Mouse (Mus musculus): Measurements from ENCODE around the gene Ntn3.

The Ntn3 gene

DNA sequence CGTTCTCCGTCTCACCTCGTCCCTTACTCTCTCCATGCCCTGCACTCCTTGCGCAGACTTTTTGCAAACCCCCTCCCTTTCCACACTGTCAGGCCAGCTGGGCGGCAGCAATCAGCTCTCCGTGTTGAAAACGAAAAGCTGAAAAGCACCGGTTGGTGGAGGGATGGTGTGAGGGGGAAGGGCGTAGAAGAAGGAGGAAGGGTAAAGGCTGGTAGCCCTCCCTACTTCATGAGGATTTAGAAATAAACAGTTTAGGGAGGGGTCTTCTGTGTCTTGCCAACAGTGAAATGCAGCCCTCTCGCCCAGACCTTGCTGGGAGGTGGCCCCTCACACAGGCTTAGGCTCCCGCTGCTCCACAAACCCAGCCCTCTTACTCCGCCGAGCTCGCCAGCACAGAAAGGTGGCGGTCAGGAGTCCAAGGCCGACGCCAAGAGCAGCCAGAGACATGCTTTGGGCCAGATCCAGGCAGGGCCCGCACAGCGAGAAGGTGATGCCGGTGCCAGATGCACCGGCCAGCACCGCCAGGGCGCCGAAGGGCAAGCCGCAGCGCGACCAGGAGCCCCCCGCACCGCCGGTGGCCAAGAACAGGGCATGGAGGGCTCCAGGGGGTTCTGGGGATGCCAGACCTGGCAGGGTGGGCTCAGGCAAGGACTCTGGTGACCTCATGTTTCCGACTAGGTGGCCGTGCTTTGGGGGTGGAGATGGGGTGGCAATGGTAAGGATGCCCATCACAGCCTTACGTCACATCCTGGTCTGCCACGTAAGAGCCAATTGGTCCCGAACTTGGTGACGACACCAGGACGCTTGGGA is 2.5 kb upstream of the Ntn3 start:
- peak; percentile 77 for DNase-seq (ENCODE audit: low spot score)

GRCm38 (mm10) chr17:24210591-24210990 is 1.3 kb upstream of the Ntn3 start:
- DNase-seq (ENCODE audit: low spot score), result no peak

DNA sequence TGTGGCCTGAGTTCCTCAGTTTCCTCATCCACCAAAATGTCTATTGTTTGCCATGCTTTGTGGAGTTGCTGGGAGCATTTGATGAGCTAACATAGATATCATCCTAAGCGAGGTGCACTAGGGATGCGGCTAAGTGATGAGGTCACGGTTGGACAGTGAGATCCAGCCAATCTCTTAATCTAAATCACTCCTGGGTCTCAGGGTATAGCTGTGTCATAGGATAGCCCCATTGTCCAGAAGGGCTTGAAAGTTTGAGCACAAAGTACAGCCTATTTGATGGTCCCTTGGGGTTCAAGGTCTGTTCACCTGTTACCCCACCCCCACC is 547 bp upstream of the Ntn3 start:
- no peak for DNase-seq (ENCODE audit: low spot score)

DNA sequence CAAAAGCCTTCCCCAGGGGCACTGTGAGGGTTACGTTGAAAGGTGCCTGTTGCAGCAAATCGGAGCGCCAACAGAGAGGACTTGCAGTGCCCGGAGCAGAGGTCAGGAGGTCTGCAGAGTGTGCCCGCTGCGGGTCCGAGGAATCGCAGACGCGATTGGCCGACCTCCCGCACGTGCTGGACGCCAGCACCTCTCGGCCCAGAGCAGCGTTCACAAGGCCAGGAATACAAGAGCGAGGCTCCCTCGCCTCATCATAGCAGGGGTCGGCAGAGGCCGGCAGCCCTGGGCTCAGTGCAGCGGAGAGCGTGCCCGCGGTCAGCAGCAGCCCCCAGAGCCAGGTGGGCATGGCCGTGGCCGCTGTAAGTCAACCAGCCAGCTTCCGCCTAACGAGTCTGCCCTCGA is 689 bp downstream of the Ntn3 start:
- peak; percentile 51 for DNase-seq (ENCODE audit: low spot score)

DNA sequence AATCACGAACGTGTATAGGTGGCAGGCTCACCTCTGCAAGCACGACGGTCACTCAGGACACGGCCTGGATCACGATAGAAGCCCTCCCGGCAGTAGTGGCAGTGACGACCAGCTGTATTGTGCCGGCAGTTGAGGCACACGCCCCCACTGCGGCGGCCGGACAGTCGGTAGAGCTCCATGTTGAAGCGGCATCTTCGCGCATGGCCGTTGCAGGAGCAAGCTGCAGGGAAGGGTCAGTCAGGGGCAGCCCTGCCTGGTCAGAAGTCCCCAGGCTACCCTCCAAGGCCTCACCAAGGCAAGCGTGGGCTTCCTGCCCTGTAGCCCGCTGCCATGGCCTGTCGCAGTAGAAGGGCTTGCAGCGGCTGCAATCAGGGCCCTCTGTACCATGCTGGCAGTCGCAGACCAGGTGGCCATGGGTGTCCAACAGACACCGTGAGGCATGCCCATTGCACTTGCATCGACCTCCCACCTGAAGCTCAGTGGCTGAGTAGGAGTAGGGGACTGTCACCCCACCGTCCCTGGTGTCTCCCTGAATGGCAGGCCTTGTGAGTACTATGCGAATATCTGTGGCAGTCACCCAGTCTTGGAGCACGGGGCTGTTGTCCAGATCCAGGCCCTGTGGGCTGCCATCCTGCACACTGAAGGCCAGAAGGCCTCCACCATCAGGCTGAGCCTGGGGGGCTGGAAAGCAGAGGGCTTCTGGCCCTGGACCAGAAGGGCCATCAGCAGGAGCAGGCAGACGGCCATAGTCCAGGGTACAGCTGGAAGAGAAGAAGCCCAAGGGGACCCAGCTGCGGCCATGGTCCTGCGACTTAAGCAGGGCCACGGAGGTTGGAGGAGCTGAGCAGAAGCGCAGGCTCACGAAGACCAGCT is 1.3 kb downstream of the Ntn3 start:
- no peak for DNase-seq (ENCODE audit: low spot score)

- peak; percentile 73 for DNase-seq (ENCODE audit: low spot score)
Measured at GRCm38 (mm10) chr17:24206451-24207351, 2.6 kb downstream of the Ntn3 start.

- no peak for DNase-seq (ENCODE audit: low spot score)
Measured at GRCm38 (mm10) chr17:24205908-24206361, 3.4 kb downstream of the Ntn3 start.

DNA sequence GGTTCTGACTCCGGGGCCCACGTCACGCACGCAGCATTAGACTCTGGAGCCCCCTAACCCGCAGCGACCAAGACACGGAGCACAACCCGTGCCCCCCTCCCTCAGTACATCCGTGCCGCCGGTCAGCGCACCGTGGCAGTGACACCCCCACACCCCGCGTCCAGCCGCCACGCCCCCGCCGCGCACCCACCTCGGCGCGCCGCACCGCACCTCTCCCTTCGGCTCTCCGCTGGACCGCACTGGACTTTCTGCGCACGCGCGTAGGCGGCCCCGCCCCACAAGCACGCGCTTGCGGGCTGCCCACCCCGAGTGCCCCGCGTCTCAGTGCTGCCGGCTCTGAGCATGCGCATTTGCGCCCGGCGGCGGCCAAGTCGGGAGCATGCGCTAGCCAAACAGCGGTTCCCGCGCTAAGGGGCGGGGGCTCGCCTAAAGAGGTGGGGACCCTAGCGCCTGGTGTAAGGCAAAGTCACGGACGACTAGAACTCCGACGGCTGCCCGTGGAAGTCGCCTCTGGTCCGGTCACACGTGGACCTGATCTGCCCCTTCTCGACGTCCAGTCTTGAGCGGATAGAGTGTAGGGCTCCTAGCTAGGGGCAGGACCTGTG is 3.9 kb downstream of the Ntn3 start, which contains the start of gene Tbc1d24:
Gene Tbc1d24, minus strand, starts transcription at position 279 of the 605 bp plus-strand sequence.
- DNase-seq (ENCODE audit: low spot score), result peak; percentile 95

GRCm38 (mm10) chr17:24204846-24205245 is 4.5 kb downstream of the Ntn3 start:
- DNase-seq (ENCODE audit: low spot score), result no peak

DNA sequence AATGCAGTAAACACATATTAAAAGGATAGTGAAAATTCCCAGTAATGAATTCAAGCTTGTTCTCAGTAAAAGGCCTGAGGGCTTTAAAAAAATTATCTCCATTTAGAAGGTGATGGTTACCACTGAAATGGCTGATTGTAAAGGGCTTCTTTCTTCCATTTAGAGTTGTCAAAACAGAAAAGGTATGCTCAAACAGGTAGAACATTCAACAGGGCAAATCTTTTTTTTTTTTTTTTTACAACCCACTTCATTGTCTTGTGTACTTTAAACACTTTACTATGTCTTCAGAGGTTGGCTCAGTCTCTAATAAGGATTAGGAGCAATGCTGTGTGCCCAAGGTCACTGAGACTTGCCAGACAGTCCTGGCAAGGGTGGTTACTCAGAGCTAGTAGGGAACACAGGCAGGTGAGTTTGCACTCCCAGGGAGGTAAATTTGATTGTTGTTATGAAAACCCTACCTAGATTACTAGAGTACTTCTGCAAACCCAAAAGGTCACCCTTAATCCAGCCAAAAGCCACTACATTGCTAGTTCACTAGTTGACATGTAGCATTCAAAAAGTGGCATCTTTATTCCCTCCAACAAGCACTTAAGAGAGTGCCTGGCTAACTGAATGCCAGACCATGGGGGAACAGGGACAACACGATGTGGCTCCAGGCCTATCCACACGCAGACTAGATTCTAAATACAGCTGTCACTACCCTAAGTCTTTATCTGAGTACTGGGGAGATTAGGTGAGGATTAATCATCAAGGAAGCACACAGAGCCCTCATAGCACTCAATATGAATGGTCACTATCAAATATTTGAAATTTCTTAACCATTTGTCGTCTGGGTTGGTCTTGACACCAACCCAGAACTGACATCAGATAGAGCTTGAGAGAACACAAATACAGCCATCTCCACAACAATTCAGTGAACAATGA is 5.5 kb downstream of the Ntn3 start:
- DNase-seq (ENCODE audit: low spot score), result no peak

DNA sequence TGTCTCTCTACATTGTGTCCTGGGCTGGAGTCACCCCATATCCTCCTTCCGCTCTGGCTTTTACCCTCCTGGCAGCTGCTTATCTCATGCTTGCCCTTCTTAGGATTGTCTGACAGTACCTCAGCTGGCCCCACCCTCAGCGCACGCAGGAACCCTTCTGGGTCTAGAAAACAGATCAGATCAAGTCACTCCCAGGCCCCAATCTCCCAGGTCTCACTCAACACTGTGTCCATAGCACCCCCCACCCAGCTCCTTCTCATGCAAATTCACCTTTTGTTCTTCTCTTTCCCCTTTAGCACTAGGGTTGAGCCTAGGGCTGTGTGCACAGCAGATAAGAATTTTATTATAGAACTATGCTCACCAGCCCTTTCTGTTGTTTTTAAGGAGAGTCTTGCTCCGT is 6.3 kb downstream of the Ntn3 start:
- DNase-seq (ENCODE audit: low spot score), result no peak

DNA sequence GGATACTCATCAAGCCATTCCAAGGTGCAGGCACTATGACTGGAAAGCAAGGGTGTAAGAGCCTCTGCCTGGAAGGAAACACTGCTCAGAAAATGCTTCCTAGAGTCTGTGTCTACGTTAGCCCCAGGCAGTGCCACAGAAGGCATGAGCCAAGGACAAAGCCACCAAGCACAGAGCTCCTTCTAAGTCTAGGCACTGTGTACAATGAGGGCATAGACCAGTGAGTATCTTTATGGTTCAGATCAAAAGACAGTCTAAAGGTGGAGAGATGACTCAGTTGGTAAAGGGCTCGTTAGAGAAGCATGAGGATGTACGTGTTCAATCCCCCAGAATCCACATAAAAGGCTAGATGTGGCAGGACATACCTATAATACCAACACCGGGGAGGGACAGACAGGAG is 8.2 kb downstream of the Ntn3 start:
- no peak for DNase-seq (ENCODE audit: low spot score)

DNA sequence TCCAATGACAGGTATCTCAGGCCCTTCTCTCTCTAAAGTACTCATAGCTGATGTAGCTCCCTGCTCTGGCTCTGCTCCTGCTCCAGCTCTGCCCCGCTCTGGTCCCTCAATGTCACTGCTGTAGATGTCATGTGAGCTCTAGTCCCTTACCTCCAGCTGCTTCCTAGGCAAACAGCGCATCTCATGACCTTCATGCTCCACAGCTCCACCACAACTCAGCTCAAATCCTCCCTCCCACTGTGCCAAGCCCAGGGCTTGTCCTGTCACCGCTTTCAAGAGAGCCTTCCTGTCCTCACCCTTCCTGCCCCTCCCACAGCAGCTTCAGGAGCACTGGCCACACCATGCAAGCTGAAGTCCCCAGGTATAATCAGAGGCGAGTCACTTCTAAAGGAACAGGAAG is 9.6 kb downstream of the Ntn3 start:
- DNase-seq (ENCODE audit: low spot score), result no peak

DNA sequence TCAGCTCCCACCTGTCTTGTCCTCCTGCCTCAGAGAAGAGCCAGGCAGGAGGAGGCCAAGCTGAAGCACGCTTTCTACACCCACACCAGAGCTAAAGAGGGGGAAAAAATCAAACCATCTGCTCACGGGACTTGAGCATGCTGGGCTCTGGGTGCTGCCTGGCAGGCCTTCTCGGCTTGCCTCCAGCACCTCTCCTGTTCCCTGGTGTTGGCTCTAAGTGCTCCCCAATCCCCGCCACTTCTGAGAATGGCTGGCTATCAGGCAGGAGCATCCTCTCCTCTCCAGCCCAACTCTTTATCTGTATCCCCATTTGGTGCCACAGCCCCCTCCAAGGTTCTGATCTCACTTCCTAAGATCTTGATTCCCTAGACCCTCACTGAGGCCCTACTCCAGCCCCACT is 10.1 kb downstream of the Ntn3 start:
- no peak for DNase-seq (ENCODE audit: low spot score)

GRCm38 (mm10) chr17:24197032-24197824 is 12.1 kb downstream of the Ntn3 start:
- no peak for DNase-seq (ENCODE audit: low spot score)

DNA sequence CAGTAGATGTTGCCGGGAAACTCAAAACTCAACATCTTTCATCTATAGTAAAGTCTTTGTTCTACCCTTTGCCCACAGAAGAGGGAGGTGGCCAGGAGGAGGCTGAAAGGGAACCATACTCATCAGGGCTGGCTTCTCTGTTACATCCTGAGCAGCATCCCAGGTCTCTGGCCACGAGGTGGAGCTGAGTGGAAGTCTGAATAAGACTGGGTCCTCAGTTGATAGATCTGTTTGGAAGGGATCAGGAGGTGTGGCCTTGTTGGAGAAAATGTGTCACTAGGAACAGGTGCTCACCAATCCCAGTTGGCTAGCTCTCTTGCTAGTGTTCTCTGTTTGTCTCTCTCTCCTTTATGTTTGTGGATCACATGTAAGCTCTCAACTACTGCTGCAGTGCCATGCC is 14.0 kb downstream of the Ntn3 start:
- DNase-seq (ENCODE audit: low spot score), result no peak

- DNase-seq (ENCODE audit: low spot score), result no peak
Measured at GRCm38 (mm10) chr17:24193769-24194168, 15.6 kb downstream of the Ntn3 start.

GRCm38 (mm10) chr17:24193268-24193667 is 16.1 kb downstream of the Ntn3 start:
- DNase-seq (ENCODE audit: low spot score), result no peak

DNA sequence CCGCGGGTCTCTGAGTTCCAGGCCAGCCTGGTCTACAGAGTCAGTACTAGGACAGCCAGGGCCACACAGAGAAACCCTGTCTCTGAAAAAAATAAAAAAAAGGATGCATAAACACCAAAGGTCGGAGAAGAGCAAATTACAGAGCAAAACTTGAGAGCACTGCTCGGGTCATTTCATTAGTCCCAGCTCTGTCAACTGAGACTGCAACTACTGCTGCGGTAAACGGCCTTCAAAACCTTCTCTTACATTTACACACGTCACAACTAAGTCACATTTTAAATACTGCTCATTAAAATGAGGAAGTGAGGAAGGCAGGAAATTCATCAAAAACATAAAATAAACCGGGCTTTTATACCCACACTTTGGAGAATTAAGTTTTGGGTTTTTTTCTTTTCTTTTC is 16.5 kb downstream of the Ntn3 start:
- DNase-seq (ENCODE audit: low spot score), result no peak

- DNase-seq (ENCODE audit: low spot score), result no peak
Measured at GRCm38 (mm10) chr17:24191481-24191880, 17.9 kb downstream of the Ntn3 start.

All from retina, embryonic 14.5 days (tissue).